Mouse (Mus musculus): ENCODE results near the gene Hoxd9. TPM values are rescaled to one million over a fixed set of nuclear protein-coding genes. Genes with fewer than 3 reads are reported as not detected.

Gene Hoxd9
- polyA plus RNA-seq, 1 experiment: not detected

- Histone ChIP-seq H3ac (ENCODE audit: control insufficient read depth, insufficient read length, low read depth) (no peak overlapping the region), H3K4me3 (ENCODE audit: insufficient read depth, poor library complexity, severe bottlenecking) (no peak overlapping the region)
Measured at GRCm38 (mm10) chr2:74700546-74701112, 3.1 kb downstream of the Hoxd9 start.

GRCm38 (mm10) chr2:74701949-74702819 lies 4.7 kb downstream of the Hoxd9 start:
- Histone ChIP-seq H3K79me2 (ENCODE audit: control insufficient read depth, insufficient read depth) (no peaks in the 10 kb centered on the region), H3ac (ENCODE audit: control insufficient read depth, insufficient read length, low read depth) (no peak overlapping the region), H3K79me3 (ENCODE audit: low read depth) (no peaks in the 10 kb centered on the region), H3K27me3 (ENCODE audit: control insufficient read depth, insufficient read depth, insufficient read length) (peaks cover 61% of the 10 kb centered on the region), H3K4me3 (ENCODE audit: insufficient read depth, poor library complexity, severe bottlenecking) (no peak overlapping the region), H3K36me3 (ENCODE audit: control insufficient read depth, insufficient read depth) (no peaks in the 10 kb centered on the region)
- peak; percentile 45 for TF ChIP-seq CTCF (IDR thresholded peaks at IDR 0.05; ENCODE audit: control insufficient read depth, insufficient read depth, insufficient read length)
- no peak for TF ChIP-seq MAX (IDR thresholded peaks at IDR 0.05)

More at GRCm38 (mm10) chr2:74700546-74701112, 3.1 kb downstream of the Hoxd9 start:
- H3K79me2 ChIP-seq (ENCODE audit: control insufficient read depth, insufficient read depth): no peaks in the 10 kb centered on the region
- no peaks in the 10 kb centered on the region for H3K79me3 ChIP-seq (ENCODE audit: low read depth)
- H3K27me3 ChIP-seq (ENCODE audit: control insufficient read depth, insufficient read depth, insufficient read length): peaks cover 68% of the 10 kb centered on the region
- no peaks in the 10 kb centered on the region for H3K36me3 ChIP-seq (ENCODE audit: control insufficient read depth, insufficient read depth)
- TF ChIP-seq CEBPB (IDR thresholded peaks at IDR 0.05; ENCODE audit: low read depth): no peak
- no peak for TF ChIP-seq FOSL1 (IDR thresholded peaks at IDR 0.05; ENCODE audit: insufficient read depth, low read length, poor library complexity, severe bottlenecking)
- TF ChIP-seq CTCF (IDR thresholded peaks at IDR 0.05; ENCODE audit: control insufficient read depth, insufficient read depth, insufficient read length): no peak

DNA sequence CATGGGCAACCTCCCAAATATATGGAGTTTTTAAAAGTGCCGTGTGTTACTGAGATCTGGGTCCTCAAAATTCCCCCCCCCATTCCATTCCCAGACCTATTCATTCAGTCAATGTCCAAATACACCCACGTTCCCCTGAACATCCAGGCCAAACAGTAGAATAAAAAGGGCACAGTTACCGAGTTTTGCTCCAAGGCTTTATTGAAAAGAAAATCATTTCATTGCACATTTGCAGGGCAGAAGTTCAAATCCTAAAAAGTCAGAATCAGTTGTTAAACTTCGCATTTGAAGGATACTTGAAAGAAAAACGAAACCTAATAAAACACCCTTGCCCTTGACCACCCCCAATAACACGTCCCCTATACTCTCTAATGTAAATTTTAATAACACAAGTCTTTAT lies 5.3 kb downstream of the Hoxd9 start:
- no peaks in the 10 kb centered on the region for H3K79me2 ChIP-seq (ENCODE audit: control insufficient read depth, insufficient read depth)
- no peaks in the 10 kb centered on the region for H3K36me3 ChIP-seq (ENCODE audit: control insufficient read depth, insufficient read depth)
- H3ac ChIP-seq (ENCODE audit: control insufficient read depth, insufficient read length, low read depth): no peak overlapping the region
- peaks cover 55% of the 10 kb centered on the region for H3K27me3 ChIP-seq (ENCODE audit: control insufficient read depth, insufficient read depth, insufficient read length)
- no peak overlapping the region for H3K4me3 ChIP-seq (ENCODE audit: insufficient read depth, poor library complexity, severe bottlenecking)
- no peak for TF ChIP-seq CTCF (IDR thresholded peaks at IDR 0.05; ENCODE audit: control insufficient read depth, insufficient read depth, insufficient read length)
- no peak for TF ChIP-seq MAX (IDR thresholded peaks at IDR 0.05)
- no peak for TF ChIP-seq MYOG (IDR thresholded peaks at IDR 0.05; ENCODE audit: control insufficient read depth, extremely low read depth, insufficient read length)
- TF ChIP-seq CEBPB (IDR thresholded peaks at IDR 0.05; ENCODE audit: low read depth): no peak
- no peak for TF ChIP-seq FOSL1 (IDR thresholded peaks at IDR 0.05; ENCODE audit: insufficient read depth, low read length, poor library complexity, severe bottlenecking)
- no peak for TF ChIP-seq MYOD1 (IDR thresholded peaks at IDR 0.05; ENCODE audit: control insufficient read depth, insufficient read length, low read depth)
- TF ChIP-seq USF1 (IDR thresholded peaks at IDR 0.05; ENCODE audit: low read depth): no peak
- no peaks in the 10 kb centered on the region for H3K79me3 ChIP-seq (ENCODE audit: low read depth)

- Histone ChIP-seq H3K4me3 (ENCODE audit: insufficient read depth, poor library complexity, severe bottlenecking) (no peak overlapping the region), H3K27me3 (ENCODE audit: control insufficient read depth, insufficient read depth, insufficient read length) (peaks cover 50% of the 10 kb centered on the region), H3K79me3 (ENCODE audit: low read depth) (no peaks in the 10 kb centered on the region), H3K36me3 (ENCODE audit: control insufficient read depth, insufficient read depth) (no peaks in the 10 kb centered on the region), H3ac (ENCODE audit: control insufficient read depth, insufficient read length, low read depth) (no peak overlapping the region), H3K79me2 (ENCODE audit: control insufficient read depth, insufficient read depth) (no peaks in the 10 kb centered on the region)
- TF ChIP-seq USF1 (IDR thresholded peaks at IDR 0.05; ENCODE audit: low read depth): no peak
- TF ChIP-seq MAX (IDR thresholded peaks at IDR 0.05): no peak
- TF ChIP-seq FOSL1 (IDR thresholded peaks at IDR 0.05; ENCODE audit: insufficient read depth, low read length, poor library complexity, severe bottlenecking): no peak
- TF ChIP-seq CEBPB (IDR thresholded peaks at IDR 0.05; ENCODE audit: low read depth): no peak
- no peak for TF ChIP-seq CTCF (IDR thresholded peaks at IDR 0.05; ENCODE audit: control insufficient read depth, insufficient read depth, insufficient read length)
Measured at GRCm38 (mm10) chr2:74703317-74703716, 5.8 kb downstream of the Hoxd9 start.

DNA sequence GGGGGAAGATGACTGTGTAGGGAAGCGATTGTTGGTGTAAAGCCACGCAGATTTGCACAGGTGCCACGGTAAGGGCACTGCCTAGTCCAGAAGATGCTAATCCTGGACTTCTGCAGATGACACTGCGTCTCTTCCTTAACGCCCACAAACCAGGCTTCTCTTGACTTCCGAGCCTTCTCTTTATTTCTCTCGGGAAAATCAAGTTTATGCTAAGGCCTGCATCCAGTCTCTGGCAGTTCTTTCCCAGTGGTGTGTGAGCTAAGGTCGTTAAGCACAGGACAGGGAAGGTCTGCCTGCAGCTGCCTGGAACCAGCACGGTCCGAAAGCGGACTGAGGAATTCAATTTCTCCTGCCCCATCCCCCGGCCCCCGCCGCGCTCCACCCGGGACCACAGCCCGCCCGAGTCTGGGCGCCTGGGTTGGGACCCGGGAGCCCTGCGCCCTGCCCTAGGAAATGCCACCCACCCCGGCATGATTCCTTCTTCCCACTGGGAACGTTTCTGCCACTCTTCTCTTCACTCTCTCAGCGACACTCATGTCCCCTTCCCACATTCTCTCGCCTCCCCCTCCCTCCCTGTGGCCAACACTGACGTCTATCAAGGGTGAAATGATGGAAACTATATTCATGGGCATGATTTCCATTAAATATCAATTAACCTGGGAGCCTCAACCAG lies 6.3 kb downstream of the Hoxd9 start:
- TF ChIP-seq USF1 (IDR thresholded peaks at IDR 0.05; ENCODE audit: low read depth) (no peak), CTCF (IDR thresholded peaks at IDR 0.05; ENCODE audit: control insufficient read depth, insufficient read depth, insufficient read length) (no peak), MYOG (IDR thresholded peaks at IDR 0.05; ENCODE audit: control insufficient read depth, extremely low read depth, insufficient read length) (no peak), MAX (IDR thresholded peaks at IDR 0.05) (no peak), MYOD1 (IDR thresholded peaks at IDR 0.05; ENCODE audit: control insufficient read depth, insufficient read length, low read depth) (no peak), FOSL1 (IDR thresholded peaks at IDR 0.05; ENCODE audit: insufficient read depth, low read length, poor library complexity, severe bottlenecking) (no peak), CEBPB (IDR thresholded peaks at IDR 0.05; ENCODE audit: low read depth) (no peak)
- H3K36me3 ChIP-seq (ENCODE audit: control insufficient read depth, insufficient read depth): no peaks in the 10 kb centered on the region
- no peak overlapping the region for H3K4me3 ChIP-seq (ENCODE audit: insufficient read depth, poor library complexity, severe bottlenecking)
- H3ac ChIP-seq (ENCODE audit: control insufficient read depth, insufficient read length, low read depth): no peak overlapping the region
- H3K79me2 ChIP-seq (ENCODE audit: control insufficient read depth, insufficient read depth): no peaks in the 10 kb centered on the region
- peaks cover 49% of the 10 kb centered on the region for H3K27me3 ChIP-seq (ENCODE audit: control insufficient read depth, insufficient read depth, insufficient read length)
- H3K79me3 ChIP-seq (ENCODE audit: low read depth): no peaks in the 10 kb centered on the region

Data from C2C12 (cell line).